Mouse (Mus musculus) limb, embryonic 14.5 days (tissue): ENCODE measurements around the gene Rasal1. TPM values are rescaled to one million over a fixed set of nuclear protein-coding genes. Genes with fewer than 3 reads are reported as not detected.

Source experiments
- ATAC-seq: fragments of 200-750 bp; cut with Nextera tagmentation; 2 replicates; pipeline ENCODE4 v1.8.0; 2017; ENCODE audit warnings: low read depth, moderate number of reproducible peaks, moderate TSS enrichment; ENCODE audit not compliant: low FRiP score
- DNase-seq: peaks from one replicate; pipeline ENCODE4 v3.0.0-alpha.2; 2015; ENCODE audit warnings: low spot score
- H3K27ac ChIP-seq: fragments of 300-500 bp; sonication (generic); replicated peaks from 2 replicates; pipeline ENCODE4 v1.5.1; 2014; ENCODE audit warnings: low read depth, mild to moderate bottlenecking, low read length, moderate library complexity, mixed read lengths
- H3K27me3 ChIP-seq: fragments of 300-500 bp; sonication (generic); 2 replicates; pipeline ENCODE4 v1.6.1; 2014; ENCODE audit warnings: low read length, mixed read lengths; ENCODE audit not compliant: control insufficient read depth, insufficient read depth
- H3K36me3 ChIP-seq: fragments of 300-500 bp; sonication (generic); 2 replicates; pipeline ENCODE4 v1.6.1; 2014; ENCODE audit warnings: mild to moderate bottlenecking, low read length, moderate library complexity, mixed read lengths; ENCODE audit not compliant: control insufficient read depth, insufficient read depth
- H3K4me1 ChIP-seq: fragments of 300-500 bp; sonication (generic); 2 replicates; pipeline ENCODE4 v1.6.1; 2014; ENCODE audit warnings: antibody characterized with exemption, low read length, mixed read lengths; ENCODE audit not compliant: control insufficient read depth, insufficient read depth
- H3K4me2 ChIP-seq: fragments of 300-500 bp; sonication (generic); replicated peaks from 2 replicates; pipeline ENCODE4 v1.6.1; 2014; ENCODE audit warnings: low read depth, mild to moderate bottlenecking, low read length, moderate library complexity; ENCODE audit not compliant: severe bottlenecking
- H3K4me3 ChIP-seq: fragments of 300-500 bp; sonication (generic); replicated peaks from 2 replicates; pipeline ENCODE4 v1.5.1; 2014; ENCODE audit warnings: low read length
- H3K9ac ChIP-seq: fragments of 300-500 bp; sonication (generic); 2 replicates; pipeline ENCODE4 v1.6.1; 2014; ENCODE audit warnings: mild to moderate bottlenecking, low read depth, low read length, moderate library complexity; ENCODE audit not compliant: severe bottlenecking
- H3K9me3 ChIP-seq: fragments of 300-500 bp; sonication (generic); 2 replicates; pipeline ENCODE4 v1.6.1; 2016; ENCODE audit warnings: low read length; ENCODE audit not compliant: control insufficient read depth
- POLR2A ChIP-seq: fragments of 200-500 bp; IDR thresholded peaks from 2 replicates; pipeline ENCODE4 v1.8.0; 2012; ENCODE audit warnings: inconsistent platforms, mild to moderate bottlenecking, moderate library complexity, borderline replicate concordance; ENCODE audit not compliant: insufficient read depth, insufficient read length; ENCODE audit errors: extremely low read depth
- WGBS: fragments of 180-500 bp; shearing (Covaris S2); extraction: QIAGEN DNeasy Blood & Tissue Kit; methylation state at CpG from one replicate; pipeline ENCODE4 v1.1.7; 2014; 5-methylcytosine and 5-hydroxymethylcytosine counted together
- polyA plus RNA-seq, 2 experiments: library from polyadenylated mRNA; depleted of rRNA in 1 of 2; stranded (reverse) in 1 of 2; unstranded in 1 of 2; fragments of >200 nt; fragmentation: Nextera tagmentation in 1 of 2; extraction: Ambion mirVana in 1 of 2; gene quantifications; 2 replicates each; pipeline versions ENCODE4 v1.2.1 to v1.2.3; 2012 to 2014

Rasal1 gene
- polyA plus RNA-seq, 2 experiments, result 0.19 to 1.0 TPM

- no peak for ATAC-seq
- Histone ChIP-seq H3K27ac (no peak overlapping the region), H3K4me2 (no peak overlapping the region), H3K9ac (no peak overlapping the region), H3K36me3 (no peaks in the 10 kb centered on the region), H3K4me3 (no peak overlapping the region), H3K27me3 (peaks cover 6% of the 10 kb centered on the region; the same call in 1 of the 2 replicates), H3K9me3 (0 out of 2 replicates have a peak, but pooled peaks cover 3% of the 10 kb centered on the region), H3K4me1 (no peaks in the 10 kb centered on the region)
- DNase-seq, result no peak
- TF ChIP-seq POLR2A, result no peak
- WGBS, result 75% methylated on average over 5 of the region's 5 CpGs
These were observed 39.3 kb downstream of the Rasal1 start for GRCm38 (mm10) chr5:120687897-120688296.

GRCm38 (mm10) chr5:120688434-120688833 is 39.8 kb downstream of the Rasal1 start:
- Histone ChIP-seq H3K27me3 (peaks cover 8% of the 10 kb centered on the region), H3K4me1 (no peaks in the 10 kb centered on the region), H3K27ac (no peak overlapping the region), H3K4me2 (no peak overlapping the region), H3K4me3 (no peak overlapping the region), H3K9me3 (0 out of 2 replicates have a peak, but pooled peaks cover 3% of the 10 kb centered on the region), H3K9ac (no peak overlapping the region), H3K36me3 (no peaks in the 10 kb centered on the region)
- no peak for TF ChIP-seq POLR2A
- ATAC-seq, result no peak
- WGBS, result 18% methylated on average over 4 of the region's 4 CpGs
- no peak for DNase-seq

- ATAC-seq, result no peak
- Histone ChIP-seq H3K27me3 (peaks cover 28% of the 10 kb centered on the region), H3K9ac (no peak overlapping the region), H3K4me2 (no peak overlapping the region), H3K4me3 (no peak overlapping the region), H3K9me3 (no peaks in the 10 kb centered on the region), H3K36me3 (peaks cover 7% of the 10 kb centered on the region; the same call in 1 of the 2 replicates), H3K27ac (no peak overlapping the region), H3K4me1 (peaks cover 3% of the 10 kb centered on the region; the same call in 1 of the 2 replicates)
- DNase-seq, result no peak
- WGBS, result 48% methylated on average over 4 of the region's 4 CpGs
- TF ChIP-seq POLR2A, result no peak
These were observed 41.8 kb downstream of the Rasal1 start for GRCm38 (mm10) chr5:120690417-120690816.

GRCm38 (mm10) chr5:120692034-120692433 is 43.4 kb downstream of the Rasal1 start:
- Histone ChIP-seq H3K27me3 (peaks cover 42% of the 10 kb centered on the region), H3K4me2 (no peak overlapping the region), H3K9ac (no peak overlapping the region), H3K9me3 (no peaks in the 10 kb centered on the region), H3K4me3 (no peak overlapping the region), H3K36me3 (peaks cover 7% of the 10 kb centered on the region; the same call in 1 of the 2 replicates), H3K27ac (no peak overlapping the region), H3K4me1 (peaks cover 3% of the 10 kb centered on the region; the same call in 1 of the 2 replicates)
- no peak for DNase-seq
- WGBS, result 71% methylated on average over 19 of the region's 19 CpGs
- no peak for ATAC-seq
- TF ChIP-seq POLR2A, result no peak

- ATAC-seq, result no peak
- WGBS, result 18% methylated on average over 28 of the region's 38 CpGs
- H3K4me3 ChIP-seq, result peak overlapping the region; percentile 21
- H3K9me3 ChIP-seq, result no peaks in the 10 kb centered on the region
- peak overlapping the region; percentile 33 for H3K4me2 ChIP-seq
- H3K36me3 ChIP-seq, result peaks cover 7% of the 10 kb centered on the region; the same call in 1 of the 2 replicates
- no peak for TF ChIP-seq POLR2A
- H3K9ac ChIP-seq, result no peak overlapping the region
- H3K27me3 ChIP-seq, result peaks cover 49% of the 10 kb centered on the region
- no peak overlapping the region for H3K27ac ChIP-seq
- peaks cover 7% of the 10 kb centered on the region; the same call in 1 of the 2 replicates for H3K4me1 ChIP-seq
- DNase-seq, result no peak
These were observed 45.5 kb downstream of the Rasal1 start for GRCm38 (mm10) chr5:120693931-120694694.
